19 mouse cellular contexts compared by ENCODE assay signal in the genomic region with DNA sequence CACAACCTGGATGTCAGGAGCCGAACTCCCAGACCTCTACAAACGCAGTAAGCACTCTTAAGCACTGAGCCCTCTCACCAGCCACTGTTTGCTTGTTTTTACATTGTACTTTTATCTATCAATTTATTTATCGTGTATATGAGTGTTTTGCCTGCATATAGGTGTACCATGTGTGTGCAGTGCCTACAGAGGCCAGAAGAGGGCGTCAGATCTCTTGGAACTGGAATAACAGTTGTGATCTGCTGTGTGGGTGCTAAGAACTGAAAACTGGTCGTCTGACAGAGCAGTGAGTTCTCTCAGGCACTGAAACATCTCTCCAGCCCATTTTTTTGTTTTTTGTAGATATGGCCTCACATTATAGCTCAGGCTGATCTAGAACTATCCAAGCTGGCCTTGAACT. TPM values are rescaled to one million over a fixed set of nuclear protein-coding genes. Genes with fewer than 3 reads are reported as not detected.
DNase-seq lines count a peak whose midpoint lies in the region; ATAC-seq and TF ChIP-seq lines count a peak whose summit lies in the region.
"Had no signal": no experiment of that assay in that cellular context is flagged by ENCODE, and none has a peak within 500 bp of the region (broad histone marks: within the 10 kb centered on the region; RNA-seq: fewer than 3 reads in every experiment).

No protein-coding gene starts in this region.

- no peaks in the 10 kb centered on the region for H3K36me3 ChIP-seq in forebrain, embryonic 15.5 days
- H3K36me3 ChIP-seq: embryonic facial prominence, embryonic 12.5 days; midbrain, embryonic 13.5 days had no signal

- no peaks in the 10 kb centered on the region for H3K9me3 ChIP-seq in forebrain, embryonic 15.5 days
- H3K9me3 ChIP-seq: embryonic facial prominence, embryonic 12.5 days; midbrain, embryonic 13.5 days had no signal

- no peak overlapping the region for H3K9ac ChIP-seq in forebrain, embryonic 15.5 days (replicated peaks)
- H3K9ac ChIP-seq: embryonic facial prominence, embryonic 12.5 days; midbrain, embryonic 13.5 days had no signal

- H3K4me3 ChIP-seq in layer of hippocampus, adult 2 months, result no peak overlapping the region
- no peak overlapping the region for H3K4me3 ChIP-seq in forebrain, embryonic 15.5 days
- H3K4me3 ChIP-seq: embryonic facial prominence, embryonic 12.5 days; midbrain, embryonic 13.5 days; myocyte had no signal

- H3K4me1 ChIP-seq in forebrain, embryonic 15.5 days, result peaks cover 20% of the 10 kb centered on the region

- DNase-seq in CD4-positive, CD25-positive, alpha-beta regulatory T cell, adult 2 months (ENCODE audit: low read depth, low spot score), result peak; percentile 40
- DNase-seq in layer of hippocampus, adult 2 months (ENCODE audit: low spot score in 2 of 2), result no peak
- no peak for DNase-seq in layer of hippocampus, adult 9-10 months (ENCODE audit: low spot score)
- DNase-seq in CD4-positive helper T cell, adult 2 months (ENCODE audit: low read depth, low spot score), result peak; percentile 23
- DNase-seq in brain, embryonic 14.5 days (ENCODE audit: low read depth), result no peak
- no peak for DNase-seq in MN1 (ENCODE audit: low spot score)
- DNase-seq: adrenal gland, postnatal 10 days; cerebellum, adult 18-20 months; kidney, postnatal 10 days; layer of hippocampus, adult 9-11 months; lung, adult 18-20 months; right cerebral cortex, postnatal 4 days; thymus, adult 18-20 months had no signal

- no peak overlapping the region for H3K4me2 ChIP-seq in forebrain, embryonic 15.5 days (replicated peaks)
- H3K4me2 ChIP-seq: embryonic facial prominence, embryonic 12.5 days; midbrain, embryonic 13.5 days had no signal

- no peak for ATAC-seq in CD4-positive, CD25-positive, alpha-beta regulatory T cell, adult 4 months
- ATAC-seq in forebrain, embryonic 15.5 days (replicated peaks), result no peak
- ATAC-seq: forebrain, embryonic 16.5 days; midbrain, embryonic 13.5 days had no signal

- 69% methylated on average over 5 of the region's 5 CpGs for WGBS in forebrain, embryonic 15.5 days

- TF ChIP-seq POLR2A in brain, embryonic 14.5 days (IDR thresholded peaks at IDR 0.05; ENCODE audit: borderline replicate concordance, extremely low read depth, insufficient read depth, insufficient read length, poor library complexity, severe bottlenecking), result no peak

- no peaks in the 10 kb centered on the region for H3K27me3 ChIP-seq in forebrain, embryonic 15.5 days
- H3K27me3 ChIP-seq: embryonic facial prominence, embryonic 12.5 days; midbrain, embryonic 13.5 days had no signal

- TF ChIP-seq CTCF in layer of hippocampus, adult 2 months (conservative IDR thresholded peaks at IDR 0.05), result peak; percentile 45
- TF ChIP-seq CTCF in brain, embryonic 14.5 days (IDR thresholded peaks at IDR 0.05; ENCODE audit: borderline replicate concordance, extremely low read depth, insufficient read depth, insufficient read length), result peak; percentile 3; the same call in 1 of the 2 replicates

- no peak overlapping the region for H3K27ac ChIP-seq in layer of hippocampus, adult 2 months
- H3K27ac ChIP-seq in forebrain, embryonic 15.5 days (replicated peaks), result no peak overlapping the region
- H3K27ac ChIP-seq: embryonic facial prominence, embryonic 12.5 days; midbrain, embryonic 13.5 days had no signal

RNA-seq across cellular contexts. Expression of gene Cebpg, which starts 3.1 kb away (rescaled TPM):
- polyA plus RNA-seq in CD4-positive, CD25-positive, alpha-beta regulatory T cell, adult 4 months (2017; shearing (Covaris generic)), result 10 to 100 TPM in 1 of 2 experiments, 1 to 10 TPM in 1; 9.4 to 10.9 TPM
- total RNA-seq in layer of hippocampus, adult 2 months (2021), result 10 to 100 TPM; 28.0 to 32.8 TPM
- 27.2 and 29.8 TPM in 2 replicates for polyA plus RNA-seq in brain, embryonic 14.5 days (2012; rRNA removed)
- 54.0 and 54.6 TPM in 2 replicates for polyA plus RNA-seq in forebrain, embryonic 15.5 days (2015; fragmentation: Nextera tagmentation; extraction: Ambion mirVana)

RNA-seq across cellular contexts. Expression of gene Cebpa, which starts 59.6 kb away (rescaled TPM):
- polyA plus RNA-seq in CD4-positive, CD25-positive, alpha-beta regulatory T cell, adult 4 months (2017; shearing (Covaris generic)), result 1 to 10 TPM in 1 of 2 experiments, under 1 TPM in 1; 0.47 to 1.1 TPM
- 10 to 100 TPM; 16.6 to 18.0 TPM for total RNA-seq in layer of hippocampus, adult 2 months (2021)
- 2.9 and 3.1 TPM in 2 replicates for polyA plus RNA-seq in brain, embryonic 14.5 days (2012; rRNA removed)
- polyA plus RNA-seq in forebrain, embryonic 15.5 days (2015; fragmentation: Nextera tagmentation; extraction: Ambion mirVana), result 0.64 and 0.66 TPM in 2 replicates

Comparison
In these comparisons a context has a peak if more than half of its experiments do, and no peak if none do; other contexts are left out.
1. DNase-seq: peak in CD4-positive, CD25-positive, alpha-beta regulatory T cell, adult 2 months (single experiment) and CD4-positive helper T cell, adult 2 months (single experiment); none in layer of hippocampus, adult 2 months (0 of 2), layer of hippocampus, adult 9-10 months (single experiment), brain, embryonic 14.5 days (single experiment) and MN1 (single experiment).